Mouse (Mus musculus) megakaryocyte, embryonic 14.5 days (primary cell): ENCODE results near the gene Cdc42ep2.

Experiments
- FLI1 ChIP-seq: IDR thresholded peaks from 2 replicates; pipeline ENCODE4 v1.6.1; 2012; ENCODE audit warnings: low read length, inconsistent platforms, mixed read lengths
- GATA1 ChIP-seq: IDR thresholded peaks from 3 replicates; pipeline ENCODE4 v1.6.1; 2012; ENCODE audit warnings: mixed read lengths, low read length, inconsistent platforms, borderline replicate concordance

GRCm38 (mm10) chr19:5912103-5913006 is 12.3 kb downstream of the Cdc42ep2 start:
- TF ChIP-seq GATA1, result no peak
- no peak for TF ChIP-seq FLI1
